Mouse (Mus musculus) small intestine, adult 2 months (tissue): ENCODE measurements at regions not wholly inside any gene's neighbourhood (a gene's known extent, or its start where the extent isn't known, plus 50 kb on each side); places are given as distances from the start of the nearest gene placed in this dataset.

Experiments
- CTCF ChIP-seq: fragments of 200-500 bp; IDR thresholded peaks from 2 replicates; pipeline ENCODE4 v1.5.1; 2012; ENCODE audit warnings: low read depth, mild to moderate bottlenecking, control low read depth, inconsistent platforms, low read length, moderate library complexity, mixed read lengths; ENCODE audit not compliant: insufficient replicate concordance, insufficient read length; ENCODE audit errors: extremely low read depth
- POLR2A ChIP-seq: fragments of 200-500 bp; IDR thresholded peaks from 2 replicates; pipeline ENCODE4 v1.6.1; 2012; ENCODE audit warnings: low read depth, mild to moderate bottlenecking, control low read depth, inconsistent platforms, low read length, moderate library complexity

DNA sequence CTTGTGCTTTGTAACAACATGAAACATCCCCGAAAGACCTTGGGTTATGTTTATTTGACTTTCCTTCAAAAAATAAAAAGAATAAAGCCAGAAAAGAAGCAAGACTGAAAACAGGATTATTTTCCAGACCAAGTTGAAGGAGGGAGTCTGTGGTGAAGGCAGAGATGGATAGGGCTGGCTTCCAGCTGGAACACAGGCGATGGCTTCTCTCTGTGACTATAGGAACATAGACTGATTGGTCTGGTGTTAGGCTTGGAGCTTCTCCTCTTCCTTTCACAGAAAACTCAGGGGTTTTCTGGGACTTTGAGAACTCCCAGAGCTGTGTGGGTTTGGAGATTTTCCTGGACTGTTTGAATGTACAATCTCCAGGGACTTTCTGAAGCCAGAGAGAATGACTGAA lies 625.8 kb downstream of the Gm826 start:
- TF ChIP-seq POLR2A, result no peak
- no peak for TF ChIP-seq CTCF
